Mouse (Mus musculus): Measurements from ENCODE around the gene Ccdc13. TPM values are rescaled to one million over a fixed set of nuclear protein-coding genes. Genes with fewer than 3 reads are reported as not detected.

Gene Ccdc13
- polyA plus RNA-seq, 1 experiment from 2014 or later: 3.6 TPM

- H3K27ac ChIP-seq (ENCODE audit: low read depth, low read length): no peak overlapping the region
- no peaks in the 10 kb centered on the region for H3K4me1 ChIP-seq (ENCODE audit: control insufficient read depth, insufficient read depth, low read length)
- DNase-seq (ENCODE audit: low spot score): peak; percentile 50
- peak overlapping the region; percentile 46 for H3K4me2 ChIP-seq (ENCODE audit: low read depth)
- no peaks in the 10 kb centered on the region for H3K9me3 ChIP-seq (ENCODE audit: control insufficient read depth, low read length)
- ATAC-seq (ENCODE audit: insufficient read depth, low FRiP score, low TSS enrichment): no peak
- H3K4me3 ChIP-seq (ENCODE audit: low read depth, low read length): peak overlapping the region; percentile 23
- H3K9ac ChIP-seq (ENCODE audit: low read length): peak overlapping the region; percentile 4; the same call in 1 of the 2 replicates
- 13% methylated on average over 54 of the region's 54 CpGs for WGBS
- peaks cover 26% of the 10 kb centered on the region for H3K27me3 ChIP-seq (ENCODE audit: control insufficient read depth, insufficient read depth, low read length)
- H3K36me3 ChIP-seq (ENCODE audit: control insufficient read depth, insufficient read depth, low read length): no peaks in the 10 kb centered on the region
Observed at GRCm38 (mm10) chr9:121778066-121778624, 61.1 kb downstream of the Ccdc13 start.

GRCm38 (mm10) chr9:121777484-121778065 is 61.7 kb downstream of the Ccdc13 start, which contains the start of gene Klhl40:
Gene Klhl40, plus strand, starts transcription at chr9:121777607.
- Histone ChIP-seq H3K4me1 (ENCODE audit: control insufficient read depth, insufficient read depth, low read length) (no peaks in the 10 kb centered on the region), H3K4me2 (ENCODE audit: low read depth) (peak within 1 kb of the TSS; percentile 46), H3K9me3 (ENCODE audit: control insufficient read depth, low read length) (no peaks in the 10 kb centered on the region), H3K4me3 (ENCODE audit: low read depth, low read length) (peak within 1 kb of the TSS; percentile 23), H3K27ac (ENCODE audit: low read depth, low read length) (no peak within 1 kb of the TSS), H3K36me3 (ENCODE audit: control insufficient read depth, insufficient read depth, low read length) (no peaks in the 10 kb centered on the region), H3K9ac (ENCODE audit: low read length) (peak within 1 kb of the TSS; percentile 4; the same call in 1 of the 2 replicates), H3K27me3 (ENCODE audit: control insufficient read depth, insufficient read depth, low read length) (peaks cover 26% of the 10 kb centered on the region)
- WGBS: 22% methylated on average over 30 of the region's 30 CpGs
- ATAC-seq (ENCODE audit: insufficient read depth, low FRiP score, low TSS enrichment) (no peak), DNase-seq (ENCODE audit: low spot score) (no peak)

- ATAC-seq (ENCODE audit: insufficient read depth, low FRiP score, low TSS enrichment) (no peak), DNase-seq (ENCODE audit: low spot score) (no peak)
- Histone ChIP-seq H3K9ac (ENCODE audit: low read length) (no peak overlapping the region), H3K36me3 (ENCODE audit: control insufficient read depth, insufficient read depth, low read length) (no peaks in the 10 kb centered on the region), H3K4me3 (ENCODE audit: low read depth, low read length) (no peak overlapping the region), H3K27me3 (ENCODE audit: control insufficient read depth, insufficient read depth, low read length) (peaks cover 26% of the 10 kb centered on the region), H3K4me1 (ENCODE audit: control insufficient read depth, insufficient read depth, low read length) (no peaks in the 10 kb centered on the region), H3K9me3 (ENCODE audit: control insufficient read depth, low read length) (no peaks in the 10 kb centered on the region), H3K27ac (ENCODE audit: low read depth, low read length) (no peak overlapping the region), H3K4me2 (ENCODE audit: low read depth) (no peak overlapping the region)
- WGBS: 82% methylated on average over 7 of the region's 7 CpGs
Observed at GRCm38 (mm10) chr9:121776511-121776910, 62.8 kb downstream of the Ccdc13 start.

GRCm38 (mm10) chr9:121775951-121776350 is 63.3 kb downstream of the Ccdc13 start:
- Histone ChIP-seq H3K27me3 (ENCODE audit: control insufficient read depth, insufficient read depth, low read length) (peaks cover 26% of the 10 kb centered on the region), H3K9ac (ENCODE audit: low read length) (no peak overlapping the region), H3K4me3 (ENCODE audit: low read depth, low read length) (no peak overlapping the region), H3K27ac (ENCODE audit: low read depth, low read length) (no peak overlapping the region), H3K9me3 (ENCODE audit: control insufficient read depth, low read length) (no peaks in the 10 kb centered on the region), H3K4me2 (ENCODE audit: low read depth) (no peak overlapping the region), H3K36me3 (ENCODE audit: control insufficient read depth, insufficient read depth, low read length) (no peaks in the 10 kb centered on the region), H3K4me1 (ENCODE audit: control insufficient read depth, insufficient read depth, low read length) (no peaks in the 10 kb centered on the region)
- DNase-seq (ENCODE audit: low spot score) (no peak), ATAC-seq (ENCODE audit: insufficient read depth, low FRiP score, low TSS enrichment) (no peak)
- WGBS: 87% methylated on average over 10 of the region's 10 CpGs

- DNase-seq (ENCODE audit: low spot score) (no peak), ATAC-seq (ENCODE audit: insufficient read depth, low FRiP score, low TSS enrichment) (no peak)
- H3K4me1 ChIP-seq (ENCODE audit: control insufficient read depth, insufficient read depth, low read length): no peaks in the 10 kb centered on the region
- no peak overlapping the region for H3K27ac ChIP-seq (ENCODE audit: low read depth, low read length)
- 80% methylated on average over 5 of the region's 5 CpGs for WGBS
- no peak overlapping the region for H3K9ac ChIP-seq (ENCODE audit: low read length)
- H3K36me3 ChIP-seq (ENCODE audit: control insufficient read depth, insufficient read depth, low read length): no peaks in the 10 kb centered on the region
- no peak overlapping the region for H3K4me3 ChIP-seq (ENCODE audit: low read depth, low read length)
- peaks cover 3% of the 10 kb centered on the region for H3K27me3 ChIP-seq (ENCODE audit: control insufficient read depth, insufficient read depth, low read length)
- no peaks in the 10 kb centered on the region for H3K9me3 ChIP-seq (ENCODE audit: control insufficient read depth, low read length)
- no peak overlapping the region for H3K4me2 ChIP-seq (ENCODE audit: low read depth)
Observed at GRCm38 (mm10) chr9:121772412-121772811, 66.8 kb downstream of the Ccdc13 start.

GRCm38 (mm10) chr9:121765166-121765855 is 74.0 kb downstream of the Ccdc13 start:
- H3K4me3 ChIP-seq (ENCODE audit: low read depth, low read length): no peak overlapping the region
- no peak overlapping the region for H3K4me2 ChIP-seq (ENCODE audit: low read depth)
- ATAC-seq (ENCODE audit: insufficient read depth, low FRiP score, low TSS enrichment) (no peak), DNase-seq (ENCODE audit: low spot score) (no peak)
- H3K27me3 ChIP-seq (ENCODE audit: control insufficient read depth, insufficient read depth, low read length): no peaks in the 10 kb centered on the region
- H3K4me1 ChIP-seq (ENCODE audit: control insufficient read depth, insufficient read depth, low read length): peaks cover 11% of the 10 kb centered on the region
- 93% methylated on average over 16 of the region's 16 CpGs for WGBS
- H3K27ac ChIP-seq (ENCODE audit: low read depth, low read length): no peak overlapping the region
- no peaks in the 10 kb centered on the region for H3K9me3 ChIP-seq (ENCODE audit: control insufficient read depth, low read length)
- H3K9ac ChIP-seq (ENCODE audit: low read length): no peak overlapping the region
- peaks cover 16% of the 10 kb centered on the region; the same call in 1 of the 2 replicates for H3K36me3 ChIP-seq (ENCODE audit: control insufficient read depth, insufficient read depth, low read length)

- DNase-seq (ENCODE audit: low spot score): no peak
- H3K9ac ChIP-seq (ENCODE audit: low read length): no peak overlapping the region
- H3K4me3 ChIP-seq (ENCODE audit: low read depth, low read length): no peak overlapping the region
- H3K36me3 ChIP-seq (ENCODE audit: control insufficient read depth, insufficient read depth, low read length): peaks cover 16% of the 10 kb centered on the region; the same call in 1 of the 2 replicates
- H3K4me2 ChIP-seq (ENCODE audit: low read depth): no peak overlapping the region
- no peaks in the 10 kb centered on the region for H3K27me3 ChIP-seq (ENCODE audit: control insufficient read depth, insufficient read depth, low read length)
- no peaks in the 10 kb centered on the region for H3K9me3 ChIP-seq (ENCODE audit: control insufficient read depth, low read length)
- WGBS: 93% methylated on average over 19 of the region's 19 CpGs
- H3K27ac ChIP-seq (ENCODE audit: low read depth, low read length): no peak overlapping the region
- ATAC-seq (ENCODE audit: insufficient read depth, low FRiP score, low TSS enrichment): no peak
- peaks cover 14% of the 10 kb centered on the region for H3K4me1 ChIP-seq (ENCODE audit: control insufficient read depth, insufficient read depth, low read length)
Observed at GRCm38 (mm10) chr9:121763716-121764115, 75.5 kb downstream of the Ccdc13 start.

- Histone ChIP-seq H3K36me3 (ENCODE audit: control insufficient read depth, insufficient read depth, low read length) (peaks cover 16% of the 10 kb centered on the region; the same call in 1 of the 2 replicates), H3K4me1 (ENCODE audit: control insufficient read depth, insufficient read depth, low read length) (peaks cover 20% of the 10 kb centered on the region), H3K9ac (ENCODE audit: low read length) (no peak overlapping the region), H3K27ac (ENCODE audit: low read depth, low read length) (no peak overlapping the region), H3K4me2 (ENCODE audit: low read depth) (no peak overlapping the region), H3K27me3 (ENCODE audit: control insufficient read depth, insufficient read depth, low read length) (no peaks in the 10 kb centered on the region), H3K9me3 (ENCODE audit: control insufficient read depth, low read length) (no peaks in the 10 kb centered on the region), H3K4me3 (ENCODE audit: low read depth, low read length) (no peak overlapping the region)
- ATAC-seq (ENCODE audit: insufficient read depth, low FRiP score, low TSS enrichment): no peak
- 93% methylated on average over 25 of the region's 25 CpGs for WGBS
- DNase-seq (ENCODE audit: low spot score): no peak
Observed at GRCm38 (mm10) chr9:121762761-121763160, 76.5 kb downstream of the Ccdc13 start.

Data from neural tube, embryonic 11.5 days (tissue).